Mouse (Mus musculus) lung, embryonic 14.5 days (tissue): ENCODE data around the gene Zfp473. TPM values are rescaled to one million over a fixed set of nuclear protein-coding genes. Genes with fewer than 3 reads are reported as not detected.
A peak's percentile ranks its signal among the peaks of the same experiment; 100 is the strongest.

Experiments
- ATAC-seq: fragments of 200-750 bp; cut with Nextera tagmentation; 2 replicates; pipeline ENCODE4 v1.8.0; 2017; ENCODE audit warnings: mild to moderate bottlenecking, moderate TSS enrichment, moderate library complexity; ENCODE audit not compliant: insufficient read depth
- DNase-seq: peaks from one replicate; pipeline ENCODE4 v3.0.0-alpha.2; 2015
- H3K27ac ChIP-seq: fragments of 300-500 bp; sonication (generic); 2 replicates; pipeline ENCODE4 v1.5.1; 2014; ENCODE audit warnings: low read depth, mild to moderate bottlenecking, moderate library complexity
- H3K27me3 ChIP-seq: fragments of 300-500 bp; sonication (generic); 2 replicates; pipeline ENCODE4 v1.6.1; 2014; ENCODE audit warnings: low read length, control low read depth; ENCODE audit not compliant: insufficient read depth
- H3K36me3 ChIP-seq: fragments of 300-500 bp; sonication (generic); 2 replicates; pipeline ENCODE4 v1.6.1; 2014; ENCODE audit warnings: control low read depth; ENCODE audit not compliant: insufficient read depth
- H3K4me1 ChIP-seq: fragments of 300-500 bp; sonication (generic); 2 replicates; pipeline ENCODE4 v1.6.1; 2014; ENCODE audit warnings: antibody characterized with exemption, control low read depth; ENCODE audit not compliant: insufficient read depth
- H3K4me2 ChIP-seq: fragments of 300-500 bp; sonication (generic); 2 replicates; pipeline ENCODE4 v1.6.1; 2014; ENCODE audit warnings: mild to moderate bottlenecking
- H3K4me3 ChIP-seq: fragments of 300-500 bp; sonication (generic); 2 replicates; pipeline ENCODE4 v1.5.1; 2014; ENCODE audit warnings: low read depth, low read length
- H3K9ac ChIP-seq: fragments of 300-500 bp; sonication (generic); 2 replicates; pipeline ENCODE4 v1.6.1; 2014
- H3K9me3 ChIP-seq: fragments of 300-500 bp; sonication (generic); 2 replicates; pipeline ENCODE4 v1.6.1; 2016; ENCODE audit warnings: low read depth, low read length, control low read depth
- CTCF ChIP-seq: IDR thresholded peaks from 2 replicates; pipeline ENCODE4 v1.5.1; 2016; ENCODE audit warnings: antibody characterized with exemption, low read depth
- WGBS: fragments of 180-500 bp; shearing (Covaris S2); extraction: QIAGEN DNeasy Blood & Tissue Kit; methylation state at CpG from one replicate; pipeline ENCODE4 v1.1.7; 2014; 5-methylcytosine and 5-hydroxymethylcytosine counted together
- polyA plus RNA-seq: library from polyadenylated mRNA; unstranded; fragments of >200 nt; fragmentation: Nextera tagmentation; extraction: Ambion mirVana; gene quantifications from 2 replicates; pipeline ENCODE4 v1.2.1, GENCODE M21; 2014

The Zfp473 gene
- polyA plus RNA-seq, 1 experiment from 2014 or later, result 2.3 TPM

DNA sequence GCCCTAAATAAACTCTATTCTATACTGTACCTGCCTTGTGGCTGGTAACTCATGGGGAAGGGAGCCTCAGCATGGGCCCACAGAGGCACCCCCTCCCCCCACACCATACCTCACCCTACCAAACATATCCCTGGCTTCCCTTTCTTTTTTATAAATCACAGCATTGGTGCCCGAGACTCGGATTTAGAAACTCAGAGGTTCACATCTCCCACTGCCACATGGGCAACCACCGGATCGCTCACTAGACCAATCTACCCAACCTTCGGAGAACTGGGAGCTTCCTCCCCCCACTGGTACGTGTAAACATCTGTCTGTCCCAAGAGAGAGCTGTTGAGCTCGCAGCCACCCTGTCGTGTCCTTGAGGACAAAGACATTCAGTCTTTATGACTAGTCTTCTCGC, 6.6 kb downstream of the Zfp473 start:
- H3K4me3 ChIP-seq, result 0 out of 2 replicates have a peak overlapping the region, but pooled peaks have one; percentile 36
- peaks cover 4% of the 10 kb centered on the region; the same call in 1 of the 2 replicates for H3K4me1 ChIP-seq
- no peak overlapping the region for H3K27ac ChIP-seq
- ATAC-seq, result no peak
- WGBS, result 45% methylated on average over 9 of the region's 9 CpGs
- TF ChIP-seq CTCF, result no peak
- no peaks in the 10 kb centered on the region for H3K36me3 ChIP-seq
- H3K27me3 ChIP-seq, result no peaks in the 10 kb centered on the region
- DNase-seq, result no peak
- no peak overlapping the region for H3K9ac ChIP-seq
- no peaks in the 10 kb centered on the region for H3K9me3 ChIP-seq
- peak overlapping the region; percentile 69; the same call in 1 of the 2 replicates for H3K4me2 ChIP-seq

DNA sequence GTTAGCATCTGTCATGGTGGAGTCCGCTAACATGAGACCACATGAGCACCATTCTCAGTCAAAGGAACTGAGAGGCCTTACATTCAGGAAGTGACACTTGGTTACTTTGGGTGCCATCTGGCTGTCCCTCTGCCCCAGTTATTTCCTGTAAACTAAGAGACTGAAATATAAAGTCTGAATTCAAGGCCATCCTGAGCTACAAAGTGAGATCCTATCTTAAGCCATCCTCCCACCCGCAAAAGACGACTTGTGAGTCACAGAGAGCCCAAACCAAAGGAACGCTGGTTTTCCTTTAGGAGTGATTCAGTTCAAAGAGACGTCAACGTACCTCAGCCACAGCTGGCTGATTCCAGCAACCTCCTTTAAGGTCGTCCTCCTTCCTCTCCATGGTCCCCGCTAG, 9.5 kb downstream of the Zfp473 start:
- no peak overlapping the region for H3K4me2 ChIP-seq
- WGBS, result 73% methylated on average over 8 of the region's 8 CpGs
- ATAC-seq, result no peak
- no peaks in the 10 kb centered on the region for H3K4me1 ChIP-seq
- TF ChIP-seq CTCF, result no peak
- no peaks in the 10 kb centered on the region for H3K36me3 ChIP-seq
- DNase-seq, result no peak
- H3K27ac ChIP-seq, result no peak overlapping the region
- H3K27me3 ChIP-seq, result no peaks in the 10 kb centered on the region
- H3K9ac ChIP-seq, result no peak overlapping the region
- H3K4me3 ChIP-seq, result no peak overlapping the region
- no peaks in the 10 kb centered on the region for H3K9me3 ChIP-seq

DNA sequence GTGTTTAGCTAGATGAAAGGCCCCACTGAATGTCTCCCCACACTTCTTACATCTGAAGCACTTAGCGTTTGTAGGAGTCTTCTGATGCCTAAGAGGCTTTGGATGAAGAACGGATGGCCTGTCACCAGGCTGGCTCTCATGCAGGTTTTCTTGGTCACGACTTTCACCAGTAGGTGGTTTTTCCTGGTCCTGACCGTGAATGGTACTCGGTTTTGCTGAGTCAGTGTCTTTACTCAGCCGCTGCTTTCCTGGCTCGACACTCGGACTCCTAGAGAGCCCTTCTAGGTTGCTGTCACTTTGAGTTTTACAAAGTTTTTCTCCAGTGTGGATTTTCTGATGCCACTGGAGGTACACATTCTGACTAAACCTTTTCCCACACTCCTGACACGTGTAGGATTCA, 17.1 kb downstream of the Zfp473 start:
- H3K27me3 ChIP-seq, result no peaks in the 10 kb centered on the region
- H3K9ac ChIP-seq, result no peak overlapping the region
- no peaks in the 10 kb centered on the region for H3K36me3 ChIP-seq
- TF ChIP-seq CTCF, result no peak
- no peak for ATAC-seq
- WGBS, result 80% methylated on average over 9 of the region's 9 CpGs
- H3K9me3 ChIP-seq, result 0 out of 2 replicates have a peak, but pooled peaks cover 3% of the 10 kb centered on the region
- no peak for DNase-seq
- no peak overlapping the region for H3K4me3 ChIP-seq
- H3K4me2 ChIP-seq, result no peak overlapping the region
- H3K4me1 ChIP-seq, result no peaks in the 10 kb centered on the region
- no peak overlapping the region for H3K27ac ChIP-seq

DNA sequence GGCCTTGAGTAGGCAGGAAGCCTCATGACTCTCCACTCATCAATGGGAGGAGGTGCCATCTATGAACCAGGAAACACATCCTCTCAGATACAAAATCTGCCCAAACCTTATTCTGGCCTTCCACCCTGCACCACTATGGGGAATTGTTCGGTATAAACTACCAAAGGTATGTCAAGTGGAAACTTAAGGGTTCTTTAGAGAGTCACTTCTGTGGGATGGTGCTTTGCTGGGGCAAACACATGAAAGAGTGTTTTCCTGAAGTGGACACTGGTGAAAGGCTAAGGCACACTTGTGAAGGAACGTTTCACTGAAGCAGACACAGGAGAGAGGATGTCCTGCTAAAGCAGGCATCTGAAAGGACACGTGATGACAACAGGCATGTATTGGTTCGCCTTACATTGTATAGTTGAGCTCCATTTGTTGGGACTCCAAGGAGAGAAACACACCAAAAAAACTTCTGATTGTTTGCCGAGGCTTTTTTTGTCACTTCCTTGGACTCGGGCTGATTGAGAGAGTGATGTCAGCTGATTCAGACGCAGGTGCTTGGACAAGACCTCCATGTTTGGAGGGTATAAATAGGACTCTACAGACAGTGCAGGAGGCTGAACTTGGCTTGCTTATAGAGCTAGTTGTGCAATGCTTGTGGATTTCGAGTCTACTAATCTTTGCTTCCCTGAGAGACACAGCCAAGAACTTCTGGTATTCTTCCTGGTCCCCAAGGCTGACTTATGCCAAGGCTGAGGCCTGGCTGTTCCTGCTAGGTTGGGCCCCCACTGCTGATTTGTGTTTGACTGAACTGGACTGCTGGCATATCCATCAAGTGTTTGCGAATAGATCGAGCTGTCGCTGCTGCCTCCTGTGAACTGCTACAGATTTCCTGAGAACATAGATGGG, 22.5 kb downstream of the Zfp473 start:
- no peaks in the 10 kb centered on the region for H3K36me3 ChIP-seq
- no peaks in the 10 kb centered on the region for H3K27me3 ChIP-seq
- no peak overlapping the region for H3K27ac ChIP-seq
- no peaks in the 10 kb centered on the region for H3K4me1 ChIP-seq
- peak; percentile 17 for DNase-seq
- H3K9ac ChIP-seq, result no peak overlapping the region
- 70% methylated on average over 11 of the region's 11 CpGs for WGBS
- no peaks in the 10 kb centered on the region for H3K9me3 ChIP-seq
- TF ChIP-seq CTCF, result no peak
- no peak for ATAC-seq
- no peak overlapping the region for H3K4me2 ChIP-seq
- H3K4me3 ChIP-seq, result no peak overlapping the region

DNA sequence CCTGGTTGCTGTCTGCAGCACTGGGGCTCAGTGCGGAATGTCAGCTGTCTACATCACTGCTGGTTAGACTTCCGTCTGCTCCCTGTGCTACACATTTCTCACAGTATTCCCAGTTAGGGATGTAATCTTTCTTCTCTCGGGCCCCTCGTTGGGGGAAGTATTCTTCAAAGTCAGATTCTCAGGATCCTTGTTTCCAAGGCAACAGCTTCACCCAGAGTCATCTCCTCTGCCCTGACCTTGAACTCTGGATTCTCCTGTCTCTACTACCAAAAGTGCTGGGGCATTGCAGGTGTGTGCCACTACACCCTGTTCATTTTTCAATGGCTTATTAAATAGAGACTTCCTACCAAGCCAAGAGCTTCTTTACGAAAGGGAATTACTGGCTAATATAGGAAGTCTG, 23.7 kb downstream of the Zfp473 start:
- Histone ChIP-seq H3K27ac (no peak overlapping the region), H3K9ac (no peak overlapping the region), H3K36me3 (no peaks in the 10 kb centered on the region), H3K4me1 (no peaks in the 10 kb centered on the region; the same call in 1 of the 2 replicates), H3K4me2 (no peak overlapping the region), H3K27me3 (no peaks in the 10 kb centered on the region), H3K4me3 (no peak overlapping the region), H3K9me3 (no peaks in the 10 kb centered on the region)
- 49% methylated on average over 5 of the region's 5 CpGs for WGBS
- no peak for ATAC-seq
- no peak for DNase-seq
- TF ChIP-seq CTCF, result no peak

DNA sequence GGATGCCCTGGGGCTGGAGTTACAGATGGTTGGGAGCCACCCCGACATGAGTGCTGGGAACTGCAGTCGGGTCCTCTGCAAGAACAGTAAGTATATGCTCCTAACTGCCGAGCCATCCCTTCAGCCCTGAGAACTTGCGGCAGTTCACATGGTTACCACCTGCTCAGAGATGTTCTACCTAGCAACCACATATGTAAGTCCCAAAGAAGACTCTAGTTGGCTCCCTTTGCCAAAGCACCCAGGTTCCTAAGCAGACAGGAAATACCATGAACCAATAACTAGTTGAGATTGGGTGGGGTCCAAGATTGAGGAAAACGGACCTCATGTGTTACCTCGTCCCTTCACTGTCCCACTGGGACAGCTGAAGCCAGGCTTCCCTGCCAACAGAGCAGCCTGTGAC, 24.5 kb downstream of the Zfp473 start:
- ATAC-seq (no peak), DNase-seq (no peak)
- 67% methylated on average over 6 of the region's 6 CpGs for WGBS
- H3K4me1 ChIP-seq, result no peaks in the 10 kb centered on the region; the same call in 1 of the 2 replicates
- H3K4me3 ChIP-seq, result no peak overlapping the region
- H3K27ac ChIP-seq, result no peak overlapping the region
- no peak overlapping the region for H3K4me2 ChIP-seq
- no peaks in the 10 kb centered on the region for H3K27me3 ChIP-seq
- TF ChIP-seq CTCF, result no peak
- H3K9ac ChIP-seq, result no peak overlapping the region
- no peaks in the 10 kb centered on the region for H3K36me3 ChIP-seq
- H3K9me3 ChIP-seq, result no peaks in the 10 kb centered on the region

DNA sequence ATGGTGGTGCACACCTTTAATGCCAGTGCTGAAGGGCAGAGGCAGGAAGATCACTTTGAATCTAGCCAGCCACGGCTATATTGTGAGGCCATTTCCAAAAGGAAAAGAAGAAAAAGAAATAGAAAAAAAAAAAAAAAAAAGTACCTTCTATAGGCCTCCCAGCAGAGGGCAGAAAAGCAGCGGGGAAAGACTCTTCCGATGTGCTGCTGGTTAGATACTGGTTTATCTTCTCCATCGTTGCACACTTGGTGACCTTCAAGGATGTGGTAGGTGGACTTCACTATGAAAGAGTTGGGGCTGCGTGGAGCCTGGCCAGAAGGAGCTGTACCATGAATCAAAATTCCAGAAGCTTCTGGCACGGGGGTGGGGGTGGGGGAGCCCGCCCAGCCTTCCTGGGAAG, 26.5 kb downstream of the Zfp473 start:
- H3K4me3 ChIP-seq, result no peak overlapping the region
- DNase-seq, result peak; percentile 56
- H3K9ac ChIP-seq, result no peak overlapping the region
- H3K36me3 ChIP-seq, result no peaks in the 10 kb centered on the region
- no peaks in the 10 kb centered on the region for H3K9me3 ChIP-seq
- no peaks in the 10 kb centered on the region; the same call in 1 of the 2 replicates for H3K4me1 ChIP-seq
- no peaks in the 10 kb centered on the region for H3K27me3 ChIP-seq
- no peak for ATAC-seq
- WGBS, result 18% methylated on average over 7 of the region's 7 CpGs
- TF ChIP-seq CTCF, result peak; percentile 52
- H3K4me2 ChIP-seq, result no peak overlapping the region
- H3K27ac ChIP-seq, result no peak overlapping the region
